Mouse (Mus musculus): ENCODE measurements around the gene Srp68. TPM values are rescaled to one million over a fixed set of nuclear protein-coding genes. Genes with fewer than 3 reads are reported as not detected.

Gene Srp68
- polyA plus RNA-seq, 1 experiment = 1.9 TPM

DNA sequence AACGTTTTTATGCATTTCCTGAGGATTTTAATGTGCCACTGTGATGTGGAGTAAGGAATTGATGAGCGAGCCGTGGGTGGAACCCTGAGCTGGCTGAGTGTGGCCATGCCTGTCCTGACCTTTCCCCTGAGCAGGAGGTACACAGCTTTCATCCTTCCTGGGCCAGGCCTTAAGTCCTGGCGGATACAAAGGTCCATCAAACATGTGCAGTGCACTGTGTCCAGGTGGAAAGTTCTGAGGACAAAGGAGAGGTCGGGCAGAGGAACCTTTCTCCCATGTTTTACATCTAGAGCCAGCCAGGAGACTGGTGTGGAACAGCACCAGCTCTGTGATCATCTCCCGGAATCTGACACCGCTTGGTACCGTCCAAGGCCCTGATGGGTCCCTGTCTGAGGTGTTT, 64.8 kb downstream of the Srp68 start:
- TF ChIP-seq GATA1 (IDR thresholded peaks at IDR 0.05; ENCODE audit: low read length) (no peak), TAL1 (IDR thresholded peaks at IDR 0.05; ENCODE audit: low read length) (no peak)
- peaks cover 26% of the 10 kb centered on the region for H3K36me3 ChIP-seq (ENCODE audit: control insufficient read depth)
- H3K27me3 ChIP-seq (ENCODE audit: control insufficient read depth) = no peaks in the 10 kb centered on the region
- H3K4me1 ChIP-seq (ENCODE audit: control insufficient read depth) = peaks cover 6% of the 10 kb centered on the region
- peaks cover 3% of the 10 kb centered on the region; the same call in 1 of the 2 replicates for H3K9me3 ChIP-seq (ENCODE audit: control insufficient read depth, low read length)
- H3K4me3 ChIP-seq (replicated peaks) = no peak overlapping the region

GRCm38 (mm10) chr11:116208660-116209059, 65.4 kb downstream of the Srp68 start:
- no peaks in the 10 kb centered on the region for H3K27me3 ChIP-seq (ENCODE audit: control insufficient read depth)
- H3K4me3 ChIP-seq (replicated peaks) = no peak overlapping the region
- H3K9me3 ChIP-seq (ENCODE audit: control insufficient read depth, low read length) = peaks cover 3% of the 10 kb centered on the region; the same call in 1 of the 2 replicates
- no peak for TF ChIP-seq TAL1 (IDR thresholded peaks at IDR 0.05; ENCODE audit: low read length)
- no peak for TF ChIP-seq GATA1 (IDR thresholded peaks at IDR 0.05; ENCODE audit: low read length)
- H3K36me3 ChIP-seq (ENCODE audit: control insufficient read depth) = peaks cover 28% of the 10 kb centered on the region
- H3K4me1 ChIP-seq (ENCODE audit: control insufficient read depth) = peaks cover 6% of the 10 kb centered on the region

GRCm38 (mm10) chr11:116206678-116207077, 67.3 kb downstream of the Srp68 start:
- no peak overlapping the region for H3K4me3 ChIP-seq (replicated peaks)
- peaks cover 3% of the 10 kb centered on the region; the same call in 1 of the 2 replicates for H3K9me3 ChIP-seq (ENCODE audit: control insufficient read depth, low read length)
- peaks cover 28% of the 10 kb centered on the region for H3K36me3 ChIP-seq (ENCODE audit: control insufficient read depth)
- TF ChIP-seq GATA1 (IDR thresholded peaks at IDR 0.05; ENCODE audit: low read length) (no peak), TAL1 (IDR thresholded peaks at IDR 0.05; ENCODE audit: low read length) (no peak)
- peaks cover 7% of the 10 kb centered on the region for H3K4me1 ChIP-seq (ENCODE audit: control insufficient read depth)
- H3K27me3 ChIP-seq (ENCODE audit: control insufficient read depth) = no peaks in the 10 kb centered on the region

DNA sequence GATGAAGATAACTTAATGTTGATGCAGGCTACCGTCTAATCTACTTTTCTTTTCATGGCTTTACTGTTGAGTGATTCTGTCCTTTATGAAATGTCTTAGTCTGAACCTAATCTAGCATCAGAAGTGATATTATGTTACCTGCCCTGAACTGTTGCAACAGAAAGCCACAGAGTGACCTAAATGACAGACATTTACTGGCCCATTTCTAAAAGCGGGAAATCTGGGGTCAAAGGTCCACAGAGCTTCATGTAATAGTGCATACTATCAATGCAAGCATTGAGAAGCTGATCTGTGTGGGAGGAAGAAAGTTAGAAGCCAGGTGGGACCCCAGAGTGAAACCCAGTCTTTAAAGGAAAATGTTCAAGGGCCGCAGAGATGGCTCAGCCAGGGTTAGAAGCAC, 70.9 kb downstream of the Srp68 start:
- no peak overlapping the region for H3K4me3 ChIP-seq (replicated peaks)
- peaks cover 22% of the 10 kb centered on the region for H3K4me1 ChIP-seq (ENCODE audit: control insufficient read depth)
- H3K9me3 ChIP-seq (ENCODE audit: control insufficient read depth, low read length) = peaks cover 3% of the 10 kb centered on the region; the same call in 1 of the 2 replicates
- no peak for TF ChIP-seq TAL1 (IDR thresholded peaks at IDR 0.05; ENCODE audit: low read length)
- no peak for TF ChIP-seq GATA1 (IDR thresholded peaks at IDR 0.05; ENCODE audit: low read length)
- H3K36me3 ChIP-seq (ENCODE audit: control insufficient read depth) = peaks cover 28% of the 10 kb centered on the region
- no peaks in the 10 kb centered on the region for H3K27me3 ChIP-seq (ENCODE audit: control insufficient read depth)

- peaks cover 31% of the 10 kb centered on the region for H3K4me1 ChIP-seq (ENCODE audit: control insufficient read depth)
- no peak overlapping the region for H3K4me3 ChIP-seq (replicated peaks)
- H3K27me3 ChIP-seq (ENCODE audit: control insufficient read depth) = no peaks in the 10 kb centered on the region
- peaks cover 18% of the 10 kb centered on the region for H3K36me3 ChIP-seq (ENCODE audit: control insufficient read depth)
- no peak for TF ChIP-seq GATA1 (IDR thresholded peaks at IDR 0.05; ENCODE audit: low read length)
- no peak for TF ChIP-seq TAL1 (IDR thresholded peaks at IDR 0.05; ENCODE audit: low read length)
- no peaks in the 10 kb centered on the region for H3K9me3 ChIP-seq (ENCODE audit: control insufficient read depth, low read length)
Observed at GRCm38 (mm10) chr11:116201151-116201550, 72.9 kb downstream of the Srp68 start.

GRCm38 (mm10) chr11:116198639-116199531, 75.1 kb downstream of the Srp68 start, which contains the start of the genes Ten1 and Acox1:
Gene Ten1, plus strand, starts transcription at chr11:116198855.
Gene Acox1, minus strand, starts transcription at chr11:116199045.
- TF ChIP-seq GATA1 (IDR thresholded peaks at IDR 0.05; ENCODE audit: low read length) = no peak
- peaks cover 44% of the 10 kb centered on the region for H3K4me1 ChIP-seq (ENCODE audit: control insufficient read depth)
- H3K4me3 ChIP-seq (replicated peaks) = peak within 1 kb of the TSS; percentile 73
- H3K27me3 ChIP-seq (ENCODE audit: control insufficient read depth) = no peaks in the 10 kb centered on the region
- H3K36me3 ChIP-seq (ENCODE audit: control insufficient read depth) = peaks cover 7% of the 10 kb centered on the region
- H3K9me3 ChIP-seq (ENCODE audit: control insufficient read depth, low read length) = no peaks in the 10 kb centered on the region

DNA sequence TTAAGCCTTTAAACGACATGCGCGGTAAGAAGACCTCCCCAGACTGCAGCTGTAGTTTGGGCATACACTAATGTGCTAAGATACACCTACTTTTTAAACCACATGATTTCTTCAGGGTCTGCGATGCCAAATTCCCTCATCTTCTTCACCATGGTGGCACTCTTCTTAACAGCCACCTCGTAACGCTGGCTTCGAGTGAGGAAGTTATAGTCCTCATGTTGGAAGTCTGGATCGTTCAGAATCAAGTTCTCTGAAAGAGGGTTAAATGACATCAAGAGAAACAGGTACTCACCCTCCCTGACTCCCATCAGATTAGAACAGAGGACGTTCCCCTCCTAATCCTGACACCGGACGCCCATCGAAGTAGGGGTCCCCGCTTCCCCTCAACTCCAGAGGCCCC, 75.9 kb downstream of the Srp68 start:
- peaks cover 5% of the 10 kb centered on the region for H3K36me3 ChIP-seq (ENCODE audit: control insufficient read depth)
- TF ChIP-seq GATA1 (IDR thresholded peaks at IDR 0.05; ENCODE audit: low read length) (peak; percentile 39; the same call in 1 of the 2 replicates), TAL1 (IDR thresholded peaks at IDR 0.05; ENCODE audit: low read length) (no peak)
- H3K4me3 ChIP-seq (replicated peaks) = peak overlapping the region; percentile 73
- H3K9me3 ChIP-seq (ENCODE audit: control insufficient read depth, low read length) = no peaks in the 10 kb centered on the region
- H3K4me1 ChIP-seq (ENCODE audit: control insufficient read depth) = peaks cover 44% of the 10 kb centered on the region
- no peaks in the 10 kb centered on the region for H3K27me3 ChIP-seq (ENCODE audit: control insufficient read depth)

- Histone ChIP-seq H3K9me3 (ENCODE audit: control insufficient read depth, low read length) (no peaks in the 10 kb centered on the region), H3K27me3 (ENCODE audit: control insufficient read depth) (no peaks in the 10 kb centered on the region), H3K4me3 (replicated peaks) (peak overlapping the region; percentile 73), H3K4me1 (ENCODE audit: control insufficient read depth) (peaks cover 44% of the 10 kb centered on the region), H3K36me3 (ENCODE audit: control insufficient read depth) (peaks cover 5% of the 10 kb centered on the region)
- TF ChIP-seq TAL1 (IDR thresholded peaks at IDR 0.05; ENCODE audit: low read length) (no peak), GATA1 (IDR thresholded peaks at IDR 0.05; ENCODE audit: low read length) (no peak)
Observed at GRCm38 (mm10) chr11:116197584-116197906, 76.5 kb downstream of the Srp68 start.

DNA sequence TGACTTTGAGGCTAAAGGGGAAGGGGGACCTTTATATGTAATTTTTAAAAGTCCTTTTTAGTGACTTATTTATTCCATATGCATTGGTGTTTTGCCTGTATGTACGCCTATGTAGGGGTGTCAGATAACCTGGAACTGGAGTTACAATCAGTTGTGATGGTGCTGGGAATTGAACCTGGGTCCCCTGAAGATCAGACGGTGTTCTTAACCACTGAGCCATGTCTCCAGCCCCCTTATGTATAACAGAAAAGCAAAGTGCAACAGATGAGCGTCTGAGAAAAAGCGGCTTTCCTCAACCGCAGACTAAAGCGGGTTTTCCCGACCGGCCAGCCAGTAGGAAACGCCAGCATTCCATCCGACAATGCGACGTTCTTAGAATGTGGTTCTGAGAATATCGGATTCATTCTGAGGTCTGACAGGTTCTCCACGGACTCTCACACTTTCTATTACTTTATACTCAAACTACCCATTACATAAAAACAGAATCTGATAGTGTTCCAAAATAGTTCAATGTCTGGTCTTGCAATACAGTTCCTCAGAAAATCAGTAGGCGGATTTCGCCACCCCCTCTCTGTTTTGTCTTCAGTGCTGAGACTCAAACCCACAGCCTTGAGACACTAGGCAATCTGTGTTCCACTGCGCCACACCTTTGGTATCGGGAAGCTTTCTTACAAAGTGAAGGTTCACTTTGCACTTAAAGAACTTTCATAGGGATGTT, 77.0 kb downstream of the Srp68 start:
- Histone ChIP-seq H3K9me3 (ENCODE audit: control insufficient read depth, low read length) (no peaks in the 10 kb centered on the region), H3K36me3 (ENCODE audit: control insufficient read depth) (peaks cover 5% of the 10 kb centered on the region), H3K4me1 (ENCODE audit: control insufficient read depth) (peaks cover 45% of the 10 kb centered on the region), H3K4me3 (replicated peaks) (peak overlapping the region; percentile 73), H3K27me3 (ENCODE audit: control insufficient read depth) (no peaks in the 10 kb centered on the region)
- TF ChIP-seq GATA1 (IDR thresholded peaks at IDR 0.05; ENCODE audit: low read length) = no peak
- no peak for TF ChIP-seq TAL1 (IDR thresholded peaks at IDR 0.05; ENCODE audit: low read length)

All from erythroblast, embryonic 14.5 days (primary cell).